Mouse (Mus musculus) heart, postnatal 0 days (tissue): Measurements from ENCODE around the gene Mtss1l.

Source experiments
- CTCF ChIP-seq: IDR thresholded peaks from 2 replicates; pipeline ENCODE4 v1.5.1; 2016; ENCODE audit warnings: antibody characterized with exemption, control low read depth, low read depth
- EP300 ChIP-seq: IDR thresholded peaks from 2 replicates; pipeline ENCODE4 v1.6.1; 2016; ENCODE audit warnings: antibody characterized with exemption, low read depth

DNA sequence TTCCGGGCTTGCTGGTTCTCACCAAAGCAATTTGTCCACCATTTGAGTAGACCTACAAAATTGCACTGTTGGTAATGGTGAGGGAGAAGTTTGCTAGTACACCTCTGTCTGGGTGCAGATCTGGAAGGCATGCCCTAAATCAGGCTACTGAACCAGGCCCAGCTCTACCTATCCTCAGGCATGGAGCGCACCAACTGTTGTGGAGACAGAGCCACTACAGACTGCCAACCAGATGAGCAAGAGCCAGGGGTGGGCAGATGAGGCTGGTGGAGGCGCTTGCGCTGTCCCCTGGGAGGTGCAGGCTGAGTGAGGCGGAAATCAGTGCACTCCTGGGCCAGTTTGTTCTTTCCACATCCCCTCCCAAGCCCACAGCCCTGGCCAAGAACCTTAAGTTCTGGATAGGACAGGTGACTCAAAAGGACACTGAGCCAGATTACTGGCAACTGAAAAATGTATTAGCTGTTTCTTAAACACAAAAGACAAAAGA, 44.1 kb upstream of the Mtss1l start:
- TF ChIP-seq CTCF: no peak
- TF ChIP-seq EP300: no peak
